Mouse (Mus musculus): ENCODE measurements around the gene Cd36.

Cd36 gene

DNA sequence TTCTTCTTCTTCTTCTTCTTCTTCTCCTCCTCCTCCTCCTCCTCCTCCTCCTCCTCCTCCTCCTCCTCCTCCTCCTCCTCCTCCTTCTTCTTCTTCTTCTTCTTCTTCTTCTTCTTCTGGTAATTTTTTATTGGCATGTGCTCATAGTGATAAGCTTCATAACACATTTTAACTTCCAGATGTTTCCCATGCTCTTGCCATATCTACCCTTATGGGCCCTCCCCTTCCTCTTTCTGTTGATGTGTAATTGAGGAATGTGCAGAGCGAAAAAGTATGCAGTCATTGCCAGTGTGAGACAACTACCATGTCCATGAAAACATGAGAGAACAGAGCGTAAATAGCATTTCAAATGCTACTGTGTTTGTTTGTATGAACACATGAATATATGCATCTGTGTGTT, 118.3 kb downstream of the Cd36 start:
- no peak for DNase-seq

DNA sequence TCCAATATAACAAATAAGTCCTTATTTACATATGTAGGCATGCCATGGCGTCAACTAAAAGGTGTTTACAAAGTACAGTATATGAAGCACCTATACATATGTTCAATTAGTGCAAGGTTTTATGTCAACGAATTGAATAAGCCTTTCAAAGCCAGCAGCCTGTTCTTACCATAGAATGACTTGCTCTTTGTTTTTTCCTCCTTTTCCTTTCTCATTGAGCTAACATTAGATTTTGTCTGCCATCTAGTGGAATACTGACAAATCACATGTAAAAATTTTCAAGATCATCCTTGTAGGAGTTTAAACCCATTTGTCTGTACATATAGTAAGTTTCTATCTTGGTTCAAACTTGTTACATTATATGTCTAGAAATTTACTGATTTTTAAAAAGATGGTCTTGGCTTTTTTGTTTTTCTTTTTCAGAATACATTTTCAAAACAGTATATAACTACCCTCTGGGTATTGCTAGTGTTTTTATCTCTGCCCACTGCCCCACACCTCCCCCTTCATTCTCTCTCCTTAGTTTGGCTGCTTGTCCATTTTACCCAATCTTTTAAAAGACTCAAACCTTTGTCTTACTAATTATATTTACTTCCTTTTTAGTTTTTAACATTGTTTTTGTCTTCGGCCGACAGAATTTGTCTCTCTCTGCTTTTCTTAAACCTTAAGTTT, 122.5 kb downstream of the Cd36 start:
- no peak for DNase-seq

DNA sequence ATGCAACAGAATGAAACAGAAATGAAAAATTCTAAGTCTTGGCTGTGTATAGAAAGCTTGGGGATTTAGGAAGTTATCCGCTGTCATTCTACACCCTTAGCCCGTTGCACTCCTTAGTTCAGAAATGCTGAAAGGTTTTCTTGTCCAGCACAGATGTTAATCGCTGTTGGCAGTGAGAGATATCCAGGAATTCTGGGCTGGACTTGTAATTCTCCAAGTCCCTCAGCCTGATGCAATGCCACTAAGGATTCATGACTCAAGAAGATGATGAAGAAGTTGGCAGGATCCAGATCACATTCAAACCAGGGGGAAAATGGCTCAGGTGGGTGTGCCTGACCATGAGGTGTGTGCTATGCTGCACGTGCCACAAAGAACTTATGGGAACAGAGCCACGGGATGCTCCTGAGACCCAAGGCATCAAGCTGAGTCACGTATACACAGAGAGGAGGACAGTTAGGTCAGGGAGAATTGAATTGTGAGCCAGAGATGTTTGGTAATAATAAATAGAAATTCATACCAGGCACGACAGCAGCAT, 135.1 kb downstream of the Cd36 start:
- DNase-seq = no peak

DNA sequence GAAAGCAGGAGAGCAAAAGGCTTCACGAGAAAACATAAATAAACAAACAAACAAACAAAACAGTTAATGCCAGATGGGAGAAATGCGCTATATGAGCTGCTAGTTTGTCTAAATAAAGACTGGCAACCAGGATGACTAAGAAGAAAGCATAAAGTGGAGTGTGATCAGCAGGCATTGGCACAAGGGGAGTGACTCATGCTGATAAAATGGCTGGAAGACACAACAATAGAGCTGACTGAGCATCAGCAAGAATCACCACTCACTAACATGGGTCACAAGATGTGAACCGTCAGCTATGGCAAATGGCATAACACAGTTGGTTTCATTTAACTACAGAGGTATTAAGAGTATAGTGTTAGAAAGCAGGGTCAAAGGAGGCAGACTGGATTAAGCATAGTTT, 140.3 kb downstream of the Cd36 start:
- DNase-seq = no peak

DNA sequence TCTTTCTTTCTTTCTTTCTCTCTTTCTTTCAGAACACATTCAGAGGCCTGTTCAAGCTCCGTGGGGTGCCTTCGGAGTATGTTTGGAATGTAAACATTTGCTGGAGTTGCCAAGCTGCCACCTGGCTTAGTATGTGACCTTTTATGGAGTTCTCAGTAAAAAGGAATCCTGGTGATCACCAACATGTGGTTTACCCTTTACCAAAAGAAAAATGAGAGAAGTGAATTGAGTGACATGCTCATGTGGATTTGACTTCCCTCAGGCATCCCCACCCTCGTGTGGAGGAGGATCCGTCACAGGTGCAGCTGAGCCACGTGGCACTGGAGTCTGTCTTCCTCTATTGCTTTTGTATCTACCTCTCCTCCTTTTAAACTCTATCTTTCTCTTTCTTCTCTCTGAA, 141.5 kb downstream of the Cd36 start:
- DNase-seq = no peak

DNA sequence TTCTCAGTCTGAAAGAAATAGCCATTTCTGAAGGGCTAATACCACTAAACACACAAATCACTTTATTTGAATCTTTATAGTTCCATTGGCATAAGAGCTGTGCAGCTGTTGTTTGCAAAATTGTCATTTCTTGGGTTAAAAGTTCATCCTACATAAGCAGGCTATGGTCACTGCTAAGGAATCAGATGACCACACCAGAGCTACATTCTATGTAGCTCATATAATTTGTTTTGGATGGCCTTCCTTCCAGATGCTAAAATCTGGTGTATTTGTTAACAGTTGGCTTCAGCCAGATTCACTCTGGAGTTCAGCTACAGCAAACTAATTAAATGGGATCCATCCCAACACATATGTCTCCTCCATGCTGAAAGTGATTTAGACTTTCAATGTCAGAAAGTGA, 142.1 kb downstream of the Cd36 start:
- no peak for DNase-seq

DNA sequence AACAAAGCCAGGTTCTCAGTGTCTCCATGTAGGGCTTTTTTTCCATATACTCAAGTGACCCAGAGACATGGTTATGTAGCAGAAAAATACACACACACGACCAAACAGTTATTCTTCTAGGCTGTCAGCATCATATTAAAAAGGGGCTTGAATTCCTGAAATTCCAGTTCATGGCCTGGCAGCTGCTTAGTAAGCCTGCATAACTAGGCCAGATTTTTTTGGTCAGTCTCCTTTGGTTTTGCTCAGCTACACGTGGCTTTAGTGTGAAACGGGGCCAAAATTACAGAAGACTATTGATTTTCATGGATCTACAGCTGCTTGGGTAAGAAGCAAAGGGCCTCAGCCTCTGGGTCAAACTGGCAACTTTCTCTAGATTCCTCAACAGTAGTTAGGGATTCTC, 148.8 kb downstream of the Cd36 start:
- DNase-seq = no peak

Data from liver (tissue).